Mouse (Mus musculus): ENCODE data around the gene Olfr1025-ps1. TPM values are rescaled to one million over a fixed set of nuclear protein-coding genes. Genes with fewer than 3 reads are reported as not detected.

The Olfr1025-ps1 gene
- not detected in 2 replicates for polyA plus RNA-seq (2021; fragmentation: Nextera tagmentation)
- long read RNA-seq, experiment 1 = 0 reads
- long read RNA-seq, experiment 2 = 0 reads

DNA sequence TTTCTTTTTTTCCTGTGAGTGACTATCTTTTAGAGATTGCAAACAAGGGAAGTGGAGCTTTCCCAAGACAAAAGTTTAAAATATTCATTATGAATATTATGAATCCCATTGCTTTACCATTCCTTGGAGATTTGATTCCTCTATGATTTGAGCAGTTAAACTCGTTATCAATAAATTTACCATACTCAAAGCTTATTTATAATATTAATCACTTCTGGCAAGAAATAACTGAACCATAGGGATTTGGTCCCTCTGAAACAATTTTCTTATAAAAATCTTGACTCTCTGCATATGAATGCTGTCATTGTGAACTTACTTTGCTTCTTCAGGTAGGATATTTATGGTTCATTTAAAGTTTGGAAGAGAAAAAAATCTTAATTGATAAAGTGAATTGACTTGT, at the start of gene Olfr1025-ps1:
Olfr1025-ps1 (plus strand) TSS at position 301 of the 400 bp plus-strand sequence.

DNA sequence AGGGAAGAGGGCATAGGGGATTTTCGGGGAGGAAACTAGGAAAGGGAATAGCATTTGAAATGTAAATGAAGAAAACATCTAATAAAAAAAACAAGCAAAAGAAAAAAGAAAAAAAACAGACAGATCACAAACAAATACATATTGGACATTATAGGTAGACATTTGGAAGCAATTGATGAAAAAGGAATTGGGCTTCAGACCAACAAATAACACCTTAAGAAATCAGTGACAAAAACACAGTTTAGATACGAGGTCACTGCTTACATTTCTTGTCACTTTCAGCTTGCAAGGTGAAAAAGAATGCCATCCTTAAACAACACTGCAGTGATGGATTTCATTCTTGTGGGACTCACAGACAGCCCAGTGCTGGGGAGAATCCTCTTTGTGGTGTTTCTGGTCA, 46.7 kb upstream of the Olfr1025-ps1 start, which contains the start of gene Olfr1022:
Olfr1022 (plus strand) TSS at position 301 of the 400 bp plus-strand sequence.

DNA sequence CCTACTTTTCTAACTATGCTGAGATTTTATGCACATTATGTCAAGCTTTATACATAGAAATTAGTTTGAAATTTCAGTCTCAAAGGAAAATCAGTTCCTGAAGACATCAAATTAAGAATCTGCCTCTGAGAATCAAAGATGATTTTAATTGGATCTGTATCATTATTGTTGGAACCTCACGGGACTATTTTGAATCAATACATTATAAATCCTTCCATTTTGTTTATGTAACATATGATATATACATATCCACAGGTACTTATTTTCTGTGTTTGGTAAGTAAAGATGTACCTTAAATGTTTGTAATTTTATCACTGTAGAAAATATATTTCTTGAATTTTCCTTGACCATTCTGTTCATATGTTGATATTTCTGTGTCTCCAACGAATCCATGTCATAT, 29.7 kb upstream of the Olfr1025-ps1 start, which contains the start of gene Olfr1023:
Olfr1023 (plus strand) TSS at position 301 of the 400 bp plus-strand sequence.

DNA sequence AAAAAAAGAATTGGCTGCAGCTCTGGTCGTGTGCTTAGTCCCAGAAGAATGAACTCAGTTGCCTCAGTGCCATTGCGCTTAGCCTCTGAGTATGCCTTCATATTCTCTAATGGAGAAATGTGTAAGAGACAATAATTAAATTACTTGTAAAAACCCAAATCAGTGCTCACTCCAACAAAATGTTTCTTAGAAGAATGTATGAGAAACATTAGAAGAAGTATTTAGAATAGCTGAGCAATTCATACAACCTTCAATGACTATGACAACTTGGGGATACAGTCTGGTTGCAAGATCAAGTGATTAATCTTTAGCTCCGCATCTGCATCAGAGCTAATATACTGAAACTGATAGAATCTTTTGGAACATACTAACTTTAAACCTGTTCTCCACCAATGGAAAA, 10.0 kb upstream of the Olfr1025-ps1 start, which contains the start of gene Olfr1024:
Olfr1024 (minus strand) TSS at position 101 of the 400 bp plus-strand sequence.

DNA sequence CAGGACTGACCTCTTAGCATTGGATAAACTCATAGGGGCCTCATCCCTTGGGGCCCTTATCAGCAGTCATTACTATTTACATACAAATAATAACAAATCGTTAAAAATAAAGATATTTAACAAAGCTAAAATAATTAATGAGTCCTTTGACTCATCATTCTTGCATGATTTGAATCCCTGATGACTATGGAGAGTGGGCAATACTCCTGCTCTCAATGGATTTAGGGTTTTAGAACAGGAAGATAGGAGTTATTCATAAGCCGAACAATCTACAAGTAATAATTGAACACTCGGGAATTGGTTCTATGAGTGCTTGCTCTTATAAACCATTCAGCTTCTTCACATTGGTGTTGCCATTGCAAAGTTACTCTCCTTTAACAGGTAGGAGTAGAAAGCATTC, 6.3 kb downstream of the Olfr1025-ps1 start, which contains the start of gene Olfr1026:
Olfr1026 (plus strand) TSS at position 301 of the 400 bp plus-strand sequence.

DNA sequence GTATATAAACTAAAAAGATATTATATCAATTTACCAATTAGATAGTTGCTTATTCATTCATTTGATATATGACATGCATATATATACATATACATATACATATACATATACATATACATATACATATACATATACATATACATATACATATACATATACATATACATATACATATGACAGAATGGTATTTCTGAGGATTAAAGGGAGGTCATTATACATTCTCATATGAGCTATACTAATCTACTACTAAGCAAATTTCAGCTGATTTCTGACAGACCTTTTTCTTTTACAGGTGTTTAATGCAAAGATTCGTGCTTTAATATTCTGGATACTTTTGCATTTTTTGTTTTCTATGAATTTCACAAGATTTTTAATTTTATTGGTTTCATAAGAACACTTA, 35.1 kb downstream of the Olfr1025-ps1 start, which contains the start of gene Olfr1028:
Olfr1028 (plus strand) TSS at position 301 of the 400 bp plus-strand sequence.

Other genes with a start within 250 kb of the Olfr1025-ps1 start
- gene Olfr1006, start 236.4 kb upstream of the Olfr1025-ps1 start, polyA plus RNA-seq (2021; fragmentation: Nextera tagmentation) = not detected in 2 replicates
- gene Olfr1008, start 225.8 kb upstream of the Olfr1025-ps1 start, polyA plus RNA-seq (2021; fragmentation: Nextera tagmentation) = not detected in 2 replicates
- gene Olfr1009, start 199.8 kb upstream of the Olfr1025-ps1 start, polyA plus RNA-seq (2021; fragmentation: Nextera tagmentation) = not detected in 2 replicates
- not detected in 2 replicates for gene Olfr1012, start 152.4 kb upstream of the Olfr1025-ps1 start, polyA plus RNA-seq (2021; fragmentation: Nextera tagmentation)
- not detected in 2 replicates for gene Olfr1013, start 148.1 kb upstream of the Olfr1025-ps1 start, polyA plus RNA-seq (2021; fragmentation: Nextera tagmentation)
- not detected in 2 replicates for gene Olfr1014, start 142.5 kb upstream of the Olfr1025-ps1 start, polyA plus RNA-seq (2021; fragmentation: Nextera tagmentation)
- not detected in 2 replicates for gene Olfr1015, start 133.2 kb upstream of the Olfr1025-ps1 start, polyA plus RNA-seq (2021; fragmentation: Nextera tagmentation)
- gene Olfr1016, start 112.6 kb upstream of the Olfr1025-ps1 start, polyA plus RNA-seq (2021; fragmentation: Nextera tagmentation) = not detected in 2 replicates
- gene Olfr1018, start 96.7 kb upstream of the Olfr1025-ps1 start, polyA plus RNA-seq (2021; fragmentation: Nextera tagmentation) = not detected in 2 replicates
- gene Olfr1019, start 69.7 kb upstream of the Olfr1025-ps1 start, polyA plus RNA-seq (2021; fragmentation: Nextera tagmentation) = not detected in 2 replicates
- not detected in 2 replicates for gene Olfr1020, start 68.2 kb upstream of the Olfr1025-ps1 start, polyA plus RNA-seq (2021; fragmentation: Nextera tagmentation)
- not detected in 2 replicates for gene Olfr1022, start 46.6 kb upstream of the Olfr1025-ps1 start, polyA plus RNA-seq (2021; fragmentation: Nextera tagmentation)
- gene Olfr1023, start 29.6 kb upstream of the Olfr1025-ps1 start, polyA plus RNA-seq (2021; fragmentation: Nextera tagmentation) = not detected in 2 replicates
- not detected in 2 replicates for gene Olfr1024, start 10.1 kb upstream of the Olfr1025-ps1 start, polyA plus RNA-seq (2021; fragmentation: Nextera tagmentation)
- gene Olfr1026, start 6.4 kb downstream of the Olfr1025-ps1 start, polyA plus RNA-seq (2021; fragmentation: Nextera tagmentation) = not detected in 2 replicates
- gene Olfr1028, start 35.2 kb downstream of the Olfr1025-ps1 start, polyA plus RNA-seq (2021; fragmentation: Nextera tagmentation) = not detected in 2 replicates
- not detected in 2 replicates for gene Olfr1029, start 58.7 kb downstream of the Olfr1025-ps1 start, polyA plus RNA-seq (2021; fragmentation: Nextera tagmentation)
- not detected in 2 replicates for gene Olfr1030, start 64.1 kb downstream of the Olfr1025-ps1 start, polyA plus RNA-seq (2021; fragmentation: Nextera tagmentation)
- gene Olfr1031, start 75.1 kb downstream of the Olfr1025-ps1 start, polyA plus RNA-seq (2021; fragmentation: Nextera tagmentation) = not detected in 2 replicates
- not detected in 2 replicates for gene Olfr1032, start 90.3 kb downstream of the Olfr1025-ps1 start, polyA plus RNA-seq (2021; fragmentation: Nextera tagmentation)
- gene Olfr1033, start 105.4 kb downstream of the Olfr1025-ps1 start, polyA plus RNA-seq (2021; fragmentation: Nextera tagmentation) = not detected in 2 replicates
- not detected in 2 replicates for gene Olfr1034, start 130.7 kb downstream of the Olfr1025-ps1 start, polyA plus RNA-seq (2021; fragmentation: Nextera tagmentation)
- gene Olfr1036, start 158.8 kb downstream of the Olfr1025-ps1 start, polyA plus RNA-seq (2021; fragmentation: Nextera tagmentation) = not detected in 2 replicates
- not detected in 2 replicates for gene Olfr1037, start 172.2 kb downstream of the Olfr1025-ps1 start, polyA plus RNA-seq (2021; fragmentation: Nextera tagmentation)
- gene Olfr1039, start 220.7 kb downstream of the Olfr1025-ps1 start, polyA plus RNA-seq (2021; fragmentation: Nextera tagmentation) = not detected in 2 replicates
- not detected in 2 replicates for gene Olfr1040, start 231.5 kb downstream of the Olfr1025-ps1 start, polyA plus RNA-seq (2021; fragmentation: Nextera tagmentation)
- gene Olfr1042, start 246.6 kb downstream of the Olfr1025-ps1 start, polyA plus RNA-seq (2021; fragmentation: Nextera tagmentation) = not detected in 2 replicates